Mouse (Mus musculus): ENCODE results near the gene Cxcr2. TPM values are rescaled to one million over a fixed set of nuclear protein-coding genes. Genes with fewer than 3 reads are reported as not detected.

Cxcr2 gene
- polyA plus RNA-seq, 1 experiment from 2014 or later = 0.53 TPM

- Histone ChIP-seq H3K27me3 (no peaks in the 10 kb centered on the region), H3K4me2 (no peak overlapping the region), H3K36me3 (no peaks in the 10 kb centered on the region), H3K4me1 (replicated peaks) (peaks cover 8% of the 10 kb centered on the region), H3K4me3 (replicated peaks) (no peak overlapping the region), H3K9ac (no peak overlapping the region), H3K27ac (no peak overlapping the region), H3K9me3 (replicated peaks) (no peaks in the 10 kb centered on the region)
- WGBS (ENCODE audit: insufficient replicate concordance) = 60% methylated on average over 9 of the region's 9 CpGs
- DNase-seq (no peak), ATAC-seq (ENCODE audit: low read depth) (no peak)
Observed at GRCm38 (mm10) chr1:74179624-74180408, 26.0 kb downstream of the Cxcr2 start.

GRCm38 (mm10) chr1:74181462-74181861 is 27.7 kb downstream of the Cxcr2 start:
- WGBS (ENCODE audit: insufficient replicate concordance) = 51% methylated on average over 2 of the region's 2 CpGs
- no peak overlapping the region for H3K4me2 ChIP-seq
- ATAC-seq (ENCODE audit: low read depth) = no peak
- no peak overlapping the region for H3K27ac ChIP-seq
- H3K27me3 ChIP-seq = no peaks in the 10 kb centered on the region
- no peaks in the 10 kb centered on the region for H3K9me3 ChIP-seq (replicated peaks)
- no peak overlapping the region for H3K4me3 ChIP-seq (replicated peaks)
- DNase-seq = no peak
- no peak overlapping the region for H3K9ac ChIP-seq
- H3K36me3 ChIP-seq = no peaks in the 10 kb centered on the region
- H3K4me1 ChIP-seq (replicated peaks) = peaks cover 3% of the 10 kb centered on the region; the same call in 1 of the 2 replicates

- Histone ChIP-seq H3K9me3 (replicated peaks) (no peaks in the 10 kb centered on the region), H3K9ac (no peak overlapping the region), H3K4me2 (no peak overlapping the region), H3K36me3 (no peaks in the 10 kb centered on the region), H3K27ac (no peak overlapping the region), H3K4me3 (replicated peaks) (no peak overlapping the region), H3K4me1 (replicated peaks) (peaks cover 3% of the 10 kb centered on the region; the same call in 1 of the 2 replicates), H3K27me3 (no peaks in the 10 kb centered on the region)
- DNase-seq (no peak), ATAC-seq (ENCODE audit: low read depth) (no peak)
- WGBS (ENCODE audit: insufficient replicate concordance) = 38% methylated on average over 2 of the region's 2 CpGs
Observed at GRCm38 (mm10) chr1:74183006-74183405, 29.2 kb downstream of the Cxcr2 start.

- ATAC-seq (ENCODE audit: low read depth) (no peak), DNase-seq (no peak)
- Histone ChIP-seq H3K27ac (no peak overlapping the region), H3K9ac (no peak overlapping the region), H3K4me1 (replicated peaks) (0 out of 2 replicates have a peak, but pooled peaks cover 10% of the 10 kb centered on the region), H3K9me3 (replicated peaks) (no peaks in the 10 kb centered on the region), H3K4me2 (no peak overlapping the region), H3K27me3 (no peaks in the 10 kb centered on the region), H3K36me3 (no peaks in the 10 kb centered on the region), H3K4me3 (replicated peaks) (no peak overlapping the region)
- 79% methylated on average over 7 of the region's 7 CpGs for whole genome bisulfite sequencing (ENCODE audit: insufficient replicate concordance)
Observed at GRCm38 (mm10) chr1:74190471-74190870, 36.7 kb downstream of the Cxcr2 start.

- Histone ChIP-seq H3K4me2 (no peak overlapping the region), H3K4me3 (replicated peaks) (no peak overlapping the region), H3K36me3 (no peaks in the 10 kb centered on the region), H3K9me3 (replicated peaks) (no peaks in the 10 kb centered on the region), H3K4me1 (replicated peaks) (0 out of 2 replicates have a peak, but pooled peaks cover 10% of the 10 kb centered on the region), H3K27ac (no peak overlapping the region), H3K27me3 (no peaks in the 10 kb centered on the region), H3K9ac (no peak overlapping the region)
- ATAC-seq (ENCODE audit: low read depth) (no peak), DNase-seq (no peak)
- WGBS (ENCODE audit: insufficient replicate concordance) = 47% methylated on average over 2 of the region's 2 CpGs
Observed at GRCm38 (mm10) chr1:74192711-74193110, 38.9 kb downstream of the Cxcr2 start.

- Histone ChIP-seq H3K9me3 (replicated peaks) (no peaks in the 10 kb centered on the region), H3K4me2 (no peak within 1 kb of the TSS), H3K36me3 (no peaks in the 10 kb centered on the region), H3K4me3 (replicated peaks) (no peak within 1 kb of the TSS), H3K4me1 (replicated peaks) (peaks cover 14% of the 10 kb centered on the region; the same call in 1 of the 2 replicates), H3K27me3 (no peaks in the 10 kb centered on the region), H3K27ac (no peak within 1 kb of the TSS), H3K9ac (no peak within 1 kb of the TSS)
- WGBS (ENCODE audit: insufficient replicate concordance) = 57% methylated on average over 8 of the region's 8 CpGs
- no peak for DNase-seq
- ATAC-seq (ENCODE audit: low read depth) = no peak
Observed at GRCm38 (mm10) chr1:74194445-74194844, 40.7 kb downstream of the Cxcr2 start, which contains the start of gene Cxcr1. Gene Cxcr1 (minus strand): TSS chr1:74194631.

- no peak overlapping the region for H3K27ac ChIP-seq
- WGBS (ENCODE audit: insufficient replicate concordance) = 27% methylated on average over 7 of the region's 7 CpGs
- no peak for ATAC-seq (ENCODE audit: low read depth)
Observed at GRCm38 (mm10) chr1:74195961-74196360, 42.2 kb downstream of the Cxcr2 start.

GRCm38 (mm10) chr1:74196621-74197419 is 43.0 kb downstream of the Cxcr2 start:
- 64% methylated on average over 17 of the region's 17 CpGs for WGBS (ENCODE audit: insufficient replicate concordance)
- Histone ChIP-seq H3K4me1 (replicated peaks) (peaks cover 25% of the 10 kb centered on the region), H3K4me2 (no peak overlapping the region), H3K4me3 (replicated peaks) (no peak overlapping the region), H3K9ac (no peak overlapping the region), H3K36me3 (no peaks in the 10 kb centered on the region), H3K9me3 (replicated peaks) (no peaks in the 10 kb centered on the region), H3K27ac (peak overlapping the region; percentile 49; the same call in 1 of the 2 replicates), H3K27me3 (no peaks in the 10 kb centered on the region)
- no peak for DNase-seq
- ATAC-seq (ENCODE audit: low read depth) = peak; percentile 66

More at GRCm38 (mm10) chr1:74195961-74196360, 42.2 kb downstream of the Cxcr2 start:
- DNase-seq = peak; percentile 12
- no peaks in the 10 kb centered on the region for H3K9me3 ChIP-seq (replicated peaks)
- H3K27me3 ChIP-seq = no peaks in the 10 kb centered on the region
- H3K4me3 ChIP-seq (replicated peaks) = no peak overlapping the region
- no peaks in the 10 kb centered on the region for H3K36me3 ChIP-seq
- no peak overlapping the region for H3K4me2 ChIP-seq
- no peak overlapping the region for H3K9ac ChIP-seq
- H3K4me1 ChIP-seq (replicated peaks) = peaks cover 23% of the 10 kb centered on the region

- peaks cover 23% of the 10 kb centered on the region for H3K4me1 ChIP-seq (replicated peaks)
- no peaks in the 10 kb centered on the region for H3K9me3 ChIP-seq (replicated peaks)
- no peaks in the 10 kb centered on the region for H3K27me3 ChIP-seq
- H3K36me3 ChIP-seq = no peaks in the 10 kb centered on the region
- ATAC-seq (ENCODE audit: low read depth) (no peak), DNase-seq (no peak)
- no peak overlapping the region for H3K4me2 ChIP-seq
- 0 out of 2 replicates have a peak overlapping the region, but pooled peaks have one; percentile 21 for H3K27ac ChIP-seq
- WGBS (ENCODE audit: insufficient replicate concordance) = 61% methylated on average over 12 of the region's 12 CpGs
- no peak overlapping the region for H3K9ac ChIP-seq
- H3K4me3 ChIP-seq (replicated peaks) = no peak overlapping the region
Observed at GRCm38 (mm10) chr1:74197726-74198470, 44.1 kb downstream of the Cxcr2 start.

- DNase-seq (no peak), ATAC-seq (ENCODE audit: low read depth) (no peak)
- no peak overlapping the region for H3K27ac ChIP-seq
Observed at GRCm38 (mm10) chr1:74199046-74199445, 45.3 kb downstream of the Cxcr2 start.

More at GRCm38 (mm10) chr1:74199046-74199445, 45.3 kb downstream of the Cxcr2 start:
- Histone ChIP-seq H3K36me3 (no peaks in the 10 kb centered on the region), H3K9ac (no peak overlapping the region), H3K9me3 (replicated peaks) (no peaks in the 10 kb centered on the region), H3K4me2 (no peak overlapping the region), H3K4me3 (replicated peaks) (no peak overlapping the region), H3K4me1 (replicated peaks) (peaks cover 21% of the 10 kb centered on the region), H3K27me3 (no peaks in the 10 kb centered on the region)
- WGBS (ENCODE audit: insufficient replicate concordance) = 58% methylated on average over 8 of the region's 8 CpGs

Data from liver, embryonic 13.5 days (tissue).